Mouse (Mus musculus): ENCODE results near the gene Lmntd2.

DNA sequence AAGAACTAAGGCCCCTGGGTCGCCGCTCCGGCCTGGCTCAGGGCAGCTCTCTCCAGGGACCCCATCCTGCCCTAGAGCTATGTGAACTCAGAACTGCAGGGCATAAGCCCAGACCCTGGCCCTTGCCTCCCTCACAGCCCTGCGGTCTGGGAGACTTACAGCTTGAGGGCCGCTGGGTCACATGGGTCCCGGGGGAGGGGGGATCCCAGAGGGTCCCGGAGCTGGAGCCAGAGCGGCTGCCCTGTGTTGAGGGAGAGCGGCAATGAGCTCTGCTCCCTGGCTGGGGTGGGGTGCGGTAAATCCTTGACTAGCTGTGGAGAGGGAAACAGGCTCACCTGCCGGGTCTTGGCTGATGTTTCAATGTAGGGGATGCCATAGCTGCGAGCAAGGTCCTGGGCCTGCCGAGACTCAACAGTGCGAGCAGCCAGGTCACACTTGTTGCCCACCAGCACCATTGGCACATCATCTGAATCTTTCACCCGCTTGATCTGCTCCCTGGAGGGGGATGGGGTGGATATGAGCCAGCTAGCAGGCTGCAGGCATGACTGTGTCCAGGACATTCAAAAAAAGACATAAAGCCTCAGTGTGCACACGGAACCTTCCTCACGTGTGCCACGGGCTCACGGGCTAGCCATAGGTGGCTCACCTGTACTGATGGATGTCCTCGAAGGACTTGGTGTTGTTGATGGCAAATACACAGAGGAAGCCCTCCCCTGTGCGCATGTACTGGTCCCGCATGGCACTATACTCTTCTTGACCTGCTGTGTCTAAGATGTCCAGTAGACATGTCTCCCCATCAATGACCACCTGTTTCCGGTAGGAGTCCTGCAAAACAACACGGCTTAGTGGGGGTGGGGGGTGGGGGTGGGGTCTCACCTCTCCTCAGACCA, 21.8 kb downstream of the Lmntd2 start:
- TF ChIP-seq CTCF (IDR thresholded peaks at IDR 0.05; ENCODE audit: borderline replicate concordance, insufficient read depth, low read depth, low read length) (no peak), POLR2A (IDR thresholded peaks at IDR 0.05; ENCODE audit: borderline replicate concordance, insufficient read depth, low read length) (no peak)

Measured in cerebellum, adult 2 months (tissue).